Mouse (Mus musculus): ENCODE data around the gene AL732309.1.

- TF ChIP-seq CTCF (IDR thresholded peaks at IDR 0.05; ENCODE audit: borderline replicate concordance, insufficient read depth, low read depth, low read length) = no peak
- no peak for TF ChIP-seq POLR2A (IDR thresholded peaks at IDR 0.05; ENCODE audit: borderline replicate concordance, insufficient read depth, low read length)
These were observed 20.6 kb upstream of the AL732309.1 start for GRCm38 (mm10) chr2:25267241-25267640.

Data from cerebellum, adult 2 months (tissue).